Mouse (Mus musculus): Measurements from ENCODE around the gene Rpgrip1l. TPM values are rescaled to one million over a fixed set of nuclear protein-coding genes. Genes with fewer than 3 reads are reported as not detected.

Rpgrip1l gene
- polyA plus RNA-seq, 1 experiment from 2014 or later, result 6.0 TPM

DNA sequence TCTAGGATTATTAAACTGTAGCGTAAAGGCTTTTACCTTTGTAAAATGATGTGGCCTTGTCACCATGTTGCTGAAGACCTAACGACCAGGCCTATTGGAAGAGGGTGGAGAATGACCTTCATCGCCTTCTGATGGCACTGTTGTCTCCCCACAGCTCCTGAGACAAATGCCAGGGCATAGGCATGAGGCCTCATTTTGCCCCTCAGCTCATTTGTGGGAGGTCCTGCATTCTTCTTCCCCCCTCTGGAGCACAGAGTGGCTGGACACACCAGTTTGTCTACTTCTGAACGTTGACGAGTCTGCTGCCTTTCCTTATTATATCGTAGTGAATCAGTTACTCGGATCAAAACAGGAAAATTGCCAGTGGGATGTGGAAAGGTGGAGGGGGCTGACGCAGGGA, 26.6 kb upstream of the Rpgrip1l start:
- 70% methylated on average over 8 of the region's 8 CpGs for WGBS
- H3K9ac ChIP-seq (replicated peaks; ENCODE audit: low read depth), result no peak overlapping the region
- H3K4me1 ChIP-seq (ENCODE audit: insufficient read depth, low read depth, low read length), result peaks cover 8% of the 10 kb centered on the region; the same call in 1 of the 2 replicates
- TF ChIP-seq EP300 (IDR thresholded peaks at IDR 0.05) (no peak), CTCF (IDR thresholded peaks at IDR 0.05) (no peak)
- H3K4me2 ChIP-seq (replicated peaks; ENCODE audit: low read depth, low read length), result no peak overlapping the region
- no peak overlapping the region for H3K4me3 ChIP-seq (ENCODE audit: low read depth, low read length)
- DNase-seq (ENCODE audit: low spot score) (no peak), ATAC-seq (no peak)
- H3K36me3 ChIP-seq (ENCODE audit: insufficient read depth, low read length), result no peaks in the 10 kb centered on the region
- no peaks in the 10 kb centered on the region for H3K27me3 ChIP-seq (replicated peaks; ENCODE audit: insufficient read depth, low read length)
- no peaks in the 10 kb centered on the region for H3K9me3 ChIP-seq (ENCODE audit: low read length)
- H3K27ac ChIP-seq (ENCODE audit: low read length), result no peak overlapping the region

DNA sequence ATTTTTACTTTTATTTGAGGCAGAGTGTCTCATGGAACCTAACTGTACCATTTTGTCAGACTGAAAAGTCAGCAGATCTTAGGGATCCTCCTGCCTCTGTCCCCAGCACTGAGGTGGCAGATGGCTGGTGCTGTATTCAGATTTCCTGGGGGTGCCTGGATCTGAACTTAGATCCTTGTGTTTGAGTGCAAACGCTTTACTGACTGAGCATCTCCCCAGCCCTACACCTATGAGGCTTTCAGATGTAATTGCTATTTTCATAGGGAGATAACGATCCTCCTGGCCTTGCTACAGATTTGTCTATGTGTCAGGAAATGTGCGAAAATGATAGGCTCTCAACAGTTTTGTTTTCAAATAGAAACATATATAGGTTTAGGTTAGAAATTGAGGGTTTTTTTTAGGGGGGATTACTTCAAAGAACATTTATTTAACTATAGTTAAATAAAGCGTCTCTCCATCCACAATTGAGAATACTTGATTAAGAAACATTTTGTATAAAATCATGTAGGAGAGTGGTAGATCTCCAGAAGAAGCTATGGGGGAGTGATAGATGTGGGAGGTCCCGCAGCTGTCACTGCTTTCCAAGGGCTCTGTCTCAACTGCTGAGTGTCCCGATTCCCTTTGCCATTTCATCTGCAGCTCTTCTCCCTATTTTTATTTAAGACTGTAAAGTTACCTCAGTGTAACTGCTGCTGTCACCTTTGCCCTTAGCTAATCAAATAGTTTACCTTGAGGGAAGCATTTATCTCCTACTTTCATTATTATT, 25.5 kb upstream of the Rpgrip1l start:
- Histone ChIP-seq H3K4me3 (ENCODE audit: low read depth, low read length) (no peak overlapping the region), H3K4me1 (ENCODE audit: insufficient read depth, low read depth, low read length) (peaks cover 8% of the 10 kb centered on the region; the same call in 1 of the 2 replicates), H3K27ac (ENCODE audit: low read length) (no peak overlapping the region), H3K9me3 (ENCODE audit: low read length) (no peaks in the 10 kb centered on the region), H3K27me3 (replicated peaks; ENCODE audit: insufficient read depth, low read length) (no peaks in the 10 kb centered on the region), H3K4me2 (replicated peaks; ENCODE audit: low read depth, low read length) (no peak overlapping the region), H3K36me3 (ENCODE audit: insufficient read depth, low read length) (no peaks in the 10 kb centered on the region), H3K9ac (replicated peaks; ENCODE audit: low read depth) (no peak overlapping the region)
- ATAC-seq (no peak), DNase-seq (ENCODE audit: low spot score) (no peak)
- TF ChIP-seq EP300 (IDR thresholded peaks at IDR 0.05) (no peak), CTCF (IDR thresholded peaks at IDR 0.05) (no peak)
- WGBS, result 81% methylated on average over 6 of the region's 6 CpGs

DNA sequence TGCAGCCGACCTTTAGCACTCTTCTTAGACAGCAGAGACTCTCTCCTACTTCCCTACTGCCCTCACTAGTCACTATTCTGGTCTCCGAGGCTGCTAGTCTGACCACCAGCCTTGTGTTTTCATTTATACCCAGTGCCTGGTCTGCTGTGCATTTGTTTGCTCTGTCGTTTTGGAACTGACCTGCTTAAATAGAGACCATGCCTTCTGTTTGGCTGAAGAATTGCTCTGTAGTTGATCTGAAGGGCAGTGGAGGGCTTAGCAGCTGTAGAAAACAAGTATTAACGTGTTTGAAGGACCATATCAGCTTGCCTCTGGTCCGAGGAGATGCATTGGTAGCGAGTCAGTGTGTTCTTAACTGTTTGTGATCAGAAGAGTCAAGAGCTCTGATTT, 16.4 kb upstream of the Rpgrip1l start:
- WGBS, result 45% methylated on average over 6 of the region's 6 CpGs
- TF ChIP-seq EP300 (IDR thresholded peaks at IDR 0.05), result no peak
- no peak for TF ChIP-seq CTCF (IDR thresholded peaks at IDR 0.05)
- no peaks in the 10 kb centered on the region for H3K9me3 ChIP-seq (ENCODE audit: low read length)
- no peaks in the 10 kb centered on the region for H3K36me3 ChIP-seq (ENCODE audit: insufficient read depth, low read length)
- H3K4me3 ChIP-seq (ENCODE audit: low read depth, low read length), result no peak overlapping the region
- 0 out of 2 replicates have a peak overlapping the region, but pooled peaks have one; percentile 23 for H3K27ac ChIP-seq (ENCODE audit: low read length)
- DNase-seq (ENCODE audit: low spot score) (no peak), ATAC-seq (0 out of 2 replicates have a peak, but pooled peaks have one; percentile 1)
- H3K4me1 ChIP-seq (ENCODE audit: insufficient read depth, low read depth, low read length), result peaks cover 15% of the 10 kb centered on the region; the same call in 1 of the 2 replicates
- no peaks in the 10 kb centered on the region for H3K27me3 ChIP-seq (replicated peaks; ENCODE audit: insufficient read depth, low read length)
- no peak overlapping the region for H3K9ac ChIP-seq (replicated peaks; ENCODE audit: low read depth)
- no peak overlapping the region for H3K4me2 ChIP-seq (replicated peaks; ENCODE audit: low read depth, low read length)

DNA sequence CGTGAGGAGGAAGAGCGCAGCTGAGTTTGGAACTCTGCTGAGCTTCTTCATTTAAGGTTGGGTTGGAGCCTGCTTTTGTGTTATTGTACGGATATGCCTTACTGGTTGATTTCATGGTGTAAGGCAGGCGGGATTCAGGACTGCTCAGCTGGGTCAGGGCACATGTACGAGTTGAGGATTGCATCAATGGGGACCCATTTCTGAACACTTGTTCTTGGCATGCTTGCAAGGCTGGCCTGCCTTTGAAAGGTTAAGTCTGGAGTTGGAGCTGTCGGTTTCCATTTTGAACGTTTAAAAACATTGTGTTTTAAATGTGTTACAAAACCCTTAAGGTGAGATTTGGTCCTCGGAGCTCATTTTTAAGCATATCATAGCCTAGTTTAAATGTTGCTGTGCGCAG, 16.0 kb upstream of the Rpgrip1l start:
- Histone ChIP-seq H3K9me3 (ENCODE audit: low read length) (no peaks in the 10 kb centered on the region), H3K27me3 (replicated peaks; ENCODE audit: insufficient read depth, low read length) (no peaks in the 10 kb centered on the region), H3K4me3 (ENCODE audit: low read depth, low read length) (no peak overlapping the region), H3K36me3 (ENCODE audit: insufficient read depth, low read length) (no peaks in the 10 kb centered on the region), H3K27ac (ENCODE audit: low read length) (0 out of 2 replicates have a peak overlapping the region, but pooled peaks have one; percentile 23), H3K4me1 (ENCODE audit: insufficient read depth, low read depth, low read length) (peaks cover 15% of the 10 kb centered on the region; the same call in 1 of the 2 replicates), H3K4me2 (replicated peaks; ENCODE audit: low read depth, low read length) (no peak overlapping the region), H3K9ac (replicated peaks; ENCODE audit: low read depth) (no peak overlapping the region)
- ATAC-seq, result no peak
- DNase-seq (ENCODE audit: low spot score), result no peak
- TF ChIP-seq EP300 (IDR thresholded peaks at IDR 0.05) (no peak), CTCF (IDR thresholded peaks at IDR 0.05) (no peak)
- 69% methylated on average over 9 of the region's 9 CpGs for WGBS

DNA sequence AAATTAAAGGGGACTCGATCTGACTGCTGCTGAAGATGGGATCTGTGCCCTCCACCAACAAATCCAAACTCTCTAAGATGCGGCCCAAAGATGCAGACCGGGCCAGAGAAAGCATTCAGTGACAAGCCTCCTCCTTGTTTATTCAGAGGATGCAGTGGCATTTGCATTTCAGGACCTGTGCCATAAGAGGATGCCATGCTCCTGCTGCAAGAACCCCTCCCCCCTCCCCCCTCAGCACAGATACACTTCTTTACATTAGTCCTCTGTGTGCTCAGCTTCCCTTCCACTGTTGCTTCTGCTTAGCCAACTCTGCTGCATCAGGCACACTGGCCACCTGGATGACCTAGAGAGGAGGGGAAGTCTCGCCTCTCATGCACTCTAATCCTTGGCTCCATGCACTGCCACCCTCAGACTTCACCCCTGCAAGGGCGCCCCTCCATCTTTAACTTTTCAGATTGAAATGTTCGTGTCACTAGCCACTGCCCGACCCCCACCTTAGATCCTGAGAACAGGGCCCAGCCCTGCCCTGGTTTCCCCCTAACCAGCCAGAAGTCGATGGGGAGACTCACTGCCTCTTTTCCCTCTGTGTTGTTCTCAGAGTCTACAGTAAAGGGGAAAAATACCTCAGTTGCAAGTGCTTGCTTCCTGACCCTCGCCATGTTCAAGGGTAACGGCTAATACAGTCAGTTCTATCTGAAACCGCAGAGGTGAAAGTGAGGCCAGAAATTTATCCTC, 14.6 kb upstream of the Rpgrip1l start:
- DNase-seq (ENCODE audit: low spot score) (no peak), ATAC-seq (no peak)
- no peak for TF ChIP-seq CTCF (IDR thresholded peaks at IDR 0.05)
- TF ChIP-seq EP300 (IDR thresholded peaks at IDR 0.05), result no peak
- Histone ChIP-seq H3K9me3 (ENCODE audit: low read length) (no peaks in the 10 kb centered on the region), H3K27me3 (replicated peaks; ENCODE audit: insufficient read depth, low read length) (no peaks in the 10 kb centered on the region), H3K4me1 (ENCODE audit: insufficient read depth, low read depth, low read length) (peaks cover 15% of the 10 kb centered on the region; the same call in 1 of the 2 replicates), H3K4me3 (ENCODE audit: low read depth, low read length) (no peak overlapping the region), H3K9ac (replicated peaks; ENCODE audit: low read depth) (no peak overlapping the region), H3K27ac (ENCODE audit: low read length) (no peak overlapping the region), H3K36me3 (ENCODE audit: insufficient read depth, low read length) (no peaks in the 10 kb centered on the region), H3K4me2 (replicated peaks; ENCODE audit: low read depth, low read length) (no peak overlapping the region)
- WGBS, result 82% methylated on average over 11 of the region's 11 CpGs

DNA sequence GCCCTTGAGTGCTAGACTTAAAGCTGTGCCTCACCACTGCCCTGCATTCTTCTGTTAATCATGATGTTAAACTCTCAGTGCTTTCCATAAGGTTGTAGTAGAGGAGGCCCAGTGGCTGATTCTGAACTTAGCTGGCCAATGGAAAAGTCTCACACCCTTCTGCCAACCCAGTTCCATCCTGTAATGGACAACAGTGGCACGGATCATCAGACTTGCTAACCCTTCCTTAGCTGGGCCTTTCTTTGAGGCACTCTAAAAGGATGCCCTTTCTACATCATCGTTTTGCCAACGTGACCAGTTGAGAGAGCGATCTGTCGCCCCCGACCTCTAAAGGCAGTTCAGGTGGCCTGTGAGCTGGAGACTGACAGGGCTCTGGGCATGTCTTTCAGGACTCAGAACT, 13.9 kb upstream of the Rpgrip1l start:
- Histone ChIP-seq H3K27me3 (replicated peaks; ENCODE audit: insufficient read depth, low read length) (no peaks in the 10 kb centered on the region), H3K9me3 (ENCODE audit: low read length) (no peaks in the 10 kb centered on the region), H3K27ac (ENCODE audit: low read length) (no peak overlapping the region), H3K4me3 (ENCODE audit: low read depth, low read length) (no peak overlapping the region), H3K4me2 (replicated peaks; ENCODE audit: low read depth, low read length) (no peak overlapping the region), H3K36me3 (ENCODE audit: insufficient read depth, low read length) (no peaks in the 10 kb centered on the region), H3K9ac (replicated peaks; ENCODE audit: low read depth) (no peak overlapping the region), H3K4me1 (ENCODE audit: insufficient read depth, low read depth, low read length) (peaks cover 15% of the 10 kb centered on the region; the same call in 1 of the 2 replicates)
- DNase-seq (ENCODE audit: low spot score), result no peak
- ATAC-seq, result no peak
- 88% methylated on average over 6 of the region's 6 CpGs for WGBS
- no peak for TF ChIP-seq EP300 (IDR thresholded peaks at IDR 0.05)
- no peak for TF ChIP-seq CTCF (IDR thresholded peaks at IDR 0.05)

Measured in lung, postnatal 0 days (tissue).